Mouse (Mus musculus) ovary, adult 2 months (tissue): ENCODE data around the gene Snx7. TPM values are rescaled to one million over a fixed set of nuclear protein-coding genes. Genes with fewer than 3 reads are reported as not detected.

Source experiments
- polyA plus RNA-seq: library from polyadenylated mRNA; depleted of rRNA; stranded (reverse); fragments of >200 nt; gene quantifications from 2 replicates; pipeline ENCODE4 v1.2.3, GENCODE M21; 2012; rRNA removed

Snx7 gene
- polyA plus RNA-seq = 6.7 and 17.0 TPM in 2 replicates

GRCm38 (mm10) chr3:117868637-117869323 is at the start of gene Snx7:
Gene Snx7, minus strand, starts transcription at chr3:117868936.

